Mouse (Mus musculus): Measurements from ENCODE around the gene Vmn1r151.
"Not testable (repeated sequence)": the region's sequence is repeated elsewhere in the genome, so short reads cannot be mapped to it uniquely, and the experiment has no call there.

Gene Vmn1r151

DNA sequence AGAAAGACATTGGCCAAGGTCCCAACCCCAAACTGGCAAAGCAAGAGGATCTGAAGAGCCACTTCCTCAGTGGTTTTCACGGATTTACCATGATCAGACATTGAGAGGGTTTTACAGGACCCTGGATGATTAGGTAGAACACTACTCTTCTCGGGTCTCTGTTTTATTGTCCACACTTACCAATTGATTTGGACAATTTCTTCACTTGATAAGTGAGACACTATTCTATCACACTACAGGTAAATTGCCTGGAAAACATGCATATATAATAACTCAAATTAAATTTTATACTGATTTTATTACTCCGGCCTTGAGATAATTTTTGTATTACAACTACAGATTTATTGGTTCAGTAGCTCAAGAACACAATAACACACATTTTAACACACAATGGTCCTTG is at the start of gene Vmn1r151:
Vmn1r151 (minus strand) TSS at position 101 of the 400 bp plus-strand sequence.
- not testable (repeated sequence) for DNase-seq (ENCODE audit: low spot score in 2 of 2)

DNA sequence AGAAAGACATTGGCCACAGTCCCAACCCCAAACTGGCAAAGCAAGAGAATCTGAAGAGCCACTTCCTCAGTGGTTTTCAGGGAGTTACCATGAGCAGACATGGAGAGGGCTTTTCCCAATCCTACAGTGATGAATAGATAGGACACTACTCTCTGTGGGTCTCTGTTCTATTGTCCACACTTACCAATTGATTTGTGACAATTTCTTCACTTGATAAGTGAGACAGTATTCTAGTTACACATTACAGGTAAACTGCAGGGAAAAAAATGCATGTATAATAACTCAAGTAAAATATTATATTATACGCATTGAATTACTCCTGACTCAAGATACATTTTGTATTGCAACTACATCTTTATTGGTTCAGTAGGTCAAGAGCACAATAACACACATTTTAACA is 35.3 kb upstream of the Vmn1r151 start, which contains the start of gene Gm8677:
Gm8677 (minus strand) TSS at position 101 of the 400 bp plus-strand sequence.
- not testable (repeated sequence) for DNase-seq (ENCODE audit: low spot score in 2 of 2)

DNA sequence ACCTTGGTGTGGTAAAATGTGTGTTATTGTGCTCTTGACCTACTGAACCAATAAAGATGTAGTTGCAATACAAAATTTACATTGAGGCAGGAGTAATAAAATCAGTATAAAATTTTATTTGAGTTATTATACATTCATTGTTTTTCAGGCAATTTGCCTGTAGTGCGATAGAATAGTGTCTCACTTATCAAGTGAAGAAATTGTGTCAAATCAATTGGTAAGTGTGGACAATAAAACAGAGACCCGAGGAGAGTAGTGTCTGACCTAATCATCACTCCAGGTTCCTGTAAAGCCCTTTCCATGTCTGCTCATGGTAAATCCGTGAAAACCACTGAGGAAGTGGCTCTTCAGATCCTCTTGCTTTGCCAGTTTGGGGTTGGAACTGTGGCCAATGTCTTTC is 23.2 kb upstream of the Vmn1r151 start, which contains the start of gene Vmn1r152:
Vmn1r152 (plus strand) TSS at position 301 of the 400 bp plus-strand sequence.
- not testable (repeated sequence) for DNase-seq (ENCODE audit: low spot score in 2 of 2)

DNA sequence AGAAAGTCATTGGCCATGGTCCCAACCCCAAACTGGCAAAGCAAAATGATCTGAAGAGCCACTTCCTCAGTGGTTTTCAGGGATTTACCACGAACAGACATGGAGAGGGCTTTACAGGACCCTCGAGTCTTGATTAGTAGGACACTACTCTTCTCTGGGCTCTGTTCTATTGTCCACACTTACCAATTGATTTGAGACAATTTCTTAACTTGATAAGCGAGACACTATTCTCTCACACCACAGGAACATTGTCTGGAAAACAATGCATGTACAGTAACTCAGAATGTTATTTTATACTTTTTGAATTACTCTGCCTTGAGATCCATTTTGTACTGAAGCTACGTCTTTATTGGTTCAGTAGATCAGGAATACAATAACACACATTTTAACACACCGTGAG is 35.5 kb downstream of the Vmn1r151 start, which contains the start of gene Gm10665:
Gm10665 (minus strand) TSS at position 101 of the 400 bp plus-strand sequence.
- not testable (repeated sequence) for DNase-seq (ENCODE audit: low spot score in 2 of 2)
